Mouse (Mus musculus) liver, embryonic 14.5 days (tissue): Measurements from ENCODE around the gene Arl4d. TPM values are rescaled to one million over a fixed set of nuclear protein-coding genes. Genes with fewer than 3 reads are reported as not detected.
"Not testable (repeated sequence)": the region's sequence is repeated elsewhere in the genome, so short reads cannot be mapped to it uniquely, and the experiment has no call there.

Source experiments
- ATAC-seq: fragments of 200-750 bp; cut with Nextera tagmentation; 2 replicates; pipeline ENCODE4 v1.8.0; 2017; ENCODE audit warnings: moderate number of reproducible peaks, mild to moderate bottlenecking, moderate library complexity; ENCODE audit not compliant: insufficient read depth
- DNase-seq, 3 experiments: peaks; one replicate each; pipeline ENCODE4 v3.0.0-alpha.2; 2012 to 2013; ENCODE audit warnings: low read depth in 3 of 3, low spot score in 3 of 3
- H3K27ac ChIP-seq: fragments of 300-500 bp; sonication (generic); 2 replicates; pipeline ENCODE4 v1.5.1; 2014; ENCODE audit warnings: moderate library complexity, mild to moderate bottlenecking, control low read depth, inconsistent platforms
- H3K27me3 ChIP-seq: fragments of 300-500 bp; sonication (generic); 2 replicates; pipeline ENCODE4 v1.6.1; 2014; ENCODE audit warnings: mild to moderate bottlenecking, low read length, moderate library complexity; ENCODE audit not compliant: control insufficient read depth, insufficient read depth
- H3K36me3 ChIP-seq: fragments of 300-500 bp; sonication (generic); replicated peaks from 2 replicates; pipeline ENCODE4 v1.6.1; 2014; ENCODE audit warnings: low read depth; ENCODE audit not compliant: control insufficient read depth, insufficient read depth
- H3K4me1 ChIP-seq, 2 experiments: fragments of 200-500 bp in 1 of 2; fragments of 300-500 bp in 1 of 2; sonication (generic) in 1 of 2; replicated peaks; 2 replicates each; pipeline ENCODE4 v1.6.1; 2012 to 2014; ENCODE audit warnings: antibody characterized with exemption in 1 of 2, inconsistent platforms in 1 of 2, low read length in 1 of 2; ENCODE audit not compliant: control insufficient read depth in 2 of 2, insufficient read depth in 2 of 2
- H3K4me2 ChIP-seq: fragments of 300-500 bp; sonication (generic); 2 replicates; pipeline ENCODE4 v1.6.1; 2014; ENCODE audit warnings: low read depth, mild to moderate bottlenecking, control low read depth, moderate library complexity
- H3K4me3 ChIP-seq, 2 experiments: fragments of 200-500 bp in 1 of 2; fragments of 300-500 bp in 1 of 2; sonication (generic) in 1 of 2; 2 replicates each; pipeline ENCODE4 v1.5.1; 2012 to 2014; ENCODE audit warnings: low read depth in 2 of 2, low read length in 2 of 2, mild to moderate bottlenecking in 2 of 2, control low read depth in 1 of 2, inconsistent platforms in 1 of 2, moderate library complexity in 1 of 2; ENCODE audit not compliant: insufficient read depth in 1 of 2
- H3K9ac ChIP-seq: fragments of 300-500 bp; sonication (generic); replicated peaks from 2 replicates; pipeline ENCODE4 v1.6.1; 2014; ENCODE audit warnings: mild to moderate bottlenecking, control low read depth, moderate library complexity
- H3K9me3 ChIP-seq: fragments of 300-500 bp; sonication (generic); 2 replicates; pipeline ENCODE4 v1.6.1; 2016; ENCODE audit warnings: low read length, mixed read lengths; ENCODE audit not compliant: control insufficient read depth
- CTCF ChIP-seq: IDR thresholded peaks from 2 replicates; pipeline ENCODE4 v1.5.1; 2016; ENCODE audit warnings: antibody characterized with exemption, low read depth, control low read depth
- EP300 ChIP-seq: IDR thresholded peaks from 2 replicates; pipeline ENCODE4 v1.6.1; 2016; ENCODE audit warnings: antibody characterized with exemption, low read depth
- WGBS: fragments of 180-500 bp; shearing (Covaris S2); extraction: QIAGEN DNeasy Blood & Tissue Kit; methylation state at CpG from one replicate; pipeline ENCODE4 v1.1.7; 2014; ENCODE audit not compliant: insufficient replicate concordance; 5-methylcytosine and 5-hydroxymethylcytosine counted together
- polyA plus RNA-seq, 2 experiments: library from polyadenylated mRNA; depleted of rRNA in 1 of 2; stranded (reverse) in 1 of 2; unstranded in 1 of 2; fragments of >200 nt; fragmentation: Nextera tagmentation in 1 of 2; extraction: Ambion mirVana in 1 of 2; gene quantifications; 2 replicates each; pipeline versions ENCODE4 v1.2.1 to v1.2.3; 2012 to 2014

Gene Arl4d
- polyA plus RNA-seq, 2 experiments: 0.46 to 0.84 TPM

DNA sequence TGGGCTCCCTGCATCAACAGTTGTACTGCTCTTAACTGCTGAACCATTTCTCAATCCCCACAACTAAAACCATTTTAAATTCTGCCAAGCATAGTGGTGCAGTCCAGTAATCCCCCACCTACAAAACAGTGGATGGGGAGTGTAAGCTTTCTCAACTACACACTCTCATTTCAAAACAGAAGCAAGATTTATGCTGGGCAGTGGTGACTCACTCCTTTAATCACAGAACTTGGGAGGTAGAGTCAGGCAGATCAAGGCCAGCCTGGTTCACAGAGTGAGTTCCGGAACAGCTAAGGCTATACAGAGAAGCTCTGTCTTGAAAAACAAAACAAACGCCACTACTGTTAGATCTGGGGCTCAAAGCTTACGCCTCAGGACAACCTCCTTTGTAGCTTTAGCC is 46.7 kb upstream of the Arl4d start:
- Histone ChIP-seq H3K27me3 (no peaks in the 10 kb centered on the region), H3K4me2 (no peak overlapping the region), H3K9me3 (no peaks in the 10 kb centered on the region), H3K36me3 (no peaks in the 10 kb centered on the region), H3K9ac (no peak overlapping the region), H3K4me3 (no peak overlapping the region), H3K4me1 (peaks cover 35 to 43% of the 10 kb centered on the region in 2 experiments), H3K27ac (no peak overlapping the region)
- DNase-seq (no peak), ATAC-seq (no peak)
- WGBS: 75% methylated on average over 3 of the region's 3 CpGs
- no peak for TF ChIP-seq EP300
- no peak for TF ChIP-seq CTCF

DNA sequence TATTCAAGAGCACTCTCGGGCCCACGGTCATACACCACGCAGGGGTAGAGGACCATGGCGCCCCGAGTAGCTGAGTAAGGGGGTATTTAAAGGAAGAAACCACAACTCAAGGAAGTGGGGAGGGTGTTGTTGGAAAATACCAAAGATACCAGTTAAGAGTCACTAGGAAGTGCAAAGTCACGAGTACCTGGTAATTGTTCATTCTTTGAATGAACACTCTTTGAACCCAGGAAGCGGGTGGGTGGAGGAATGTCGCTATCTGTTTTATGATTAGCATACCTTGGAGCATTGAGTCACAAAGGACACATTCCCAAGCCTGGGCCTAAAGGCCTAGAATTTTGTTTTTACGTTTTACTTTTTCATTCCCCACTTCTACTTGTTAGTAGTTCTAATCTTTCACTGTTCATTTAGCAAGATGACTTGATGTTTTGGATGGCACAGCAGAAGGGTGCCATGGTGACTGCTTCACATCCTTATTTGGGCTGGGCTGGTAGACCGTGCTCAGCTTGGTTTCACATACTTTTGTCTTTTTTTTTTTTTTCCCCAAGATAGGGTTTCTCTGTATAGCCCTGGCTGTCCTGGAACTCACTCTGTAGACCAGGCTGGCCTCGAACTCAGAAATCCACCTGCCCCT is 45.2 kb upstream of the Arl4d start:
- H3K4me1 ChIP-seq: peaks cover 31 to 32% of the 10 kb centered on the region in 2 experiments
- DNase-seq, H3K9me3 ChIP-seq, H3K36me3 ChIP-seq, ATAC-seq, H3K27ac ChIP-seq, H3K27me3 ChIP-seq, H3K4me2 ChIP-seq, H3K9ac ChIP-seq, H3K4me3 ChIP-seq: not testable (repeated sequence)
- WGBS: 63% methylated on average over 11 of the region's 11 CpGs

DNA sequence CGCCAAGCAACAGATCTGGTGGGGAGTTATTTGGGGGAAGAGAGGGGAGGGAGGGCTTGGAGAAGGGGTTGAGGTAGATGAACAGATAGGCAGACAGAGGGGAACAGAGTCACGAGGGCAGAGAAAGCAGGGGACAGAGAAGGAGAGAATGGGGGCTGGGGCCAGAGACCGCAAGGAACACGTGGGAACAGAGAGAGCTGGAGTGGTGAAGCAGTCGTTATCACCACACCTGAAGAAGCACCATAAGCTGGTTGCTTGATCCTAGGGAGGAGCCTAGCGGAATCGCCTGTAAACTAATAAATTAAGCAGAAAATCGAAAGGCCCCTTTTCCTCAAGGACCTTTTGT is 38.7 kb upstream of the Arl4d start:
- H3K4me1 ChIP-seq: peaks cover 4 to 7% of the 10 kb centered on the region in 2 experiments; a peak in 3 of 4 replicates
- no peaks in the 10 kb centered on the region for H3K27me3 ChIP-seq
- peak overlapping the region; percentile 80 for H3K9ac ChIP-seq
- no peak for DNase-seq
- no peaks in the 10 kb centered on the region for H3K9me3 ChIP-seq
- peak overlapping the region; percentile 53 to 55 for H3K4me3 ChIP-seq
- WGBS: under 1% methylated on average over 8 of the region's 8 CpGs
- H3K4me2 ChIP-seq: peak overlapping the region; percentile 65
- H3K27ac ChIP-seq: peak overlapping the region; percentile 98
- H3K36me3 ChIP-seq: no peaks in the 10 kb centered on the region
- no peak for TF ChIP-seq EP300
- no peak for TF ChIP-seq CTCF
- peak; percentile 10; the same call in 1 of the 2 replicates for ATAC-seq

DNA sequence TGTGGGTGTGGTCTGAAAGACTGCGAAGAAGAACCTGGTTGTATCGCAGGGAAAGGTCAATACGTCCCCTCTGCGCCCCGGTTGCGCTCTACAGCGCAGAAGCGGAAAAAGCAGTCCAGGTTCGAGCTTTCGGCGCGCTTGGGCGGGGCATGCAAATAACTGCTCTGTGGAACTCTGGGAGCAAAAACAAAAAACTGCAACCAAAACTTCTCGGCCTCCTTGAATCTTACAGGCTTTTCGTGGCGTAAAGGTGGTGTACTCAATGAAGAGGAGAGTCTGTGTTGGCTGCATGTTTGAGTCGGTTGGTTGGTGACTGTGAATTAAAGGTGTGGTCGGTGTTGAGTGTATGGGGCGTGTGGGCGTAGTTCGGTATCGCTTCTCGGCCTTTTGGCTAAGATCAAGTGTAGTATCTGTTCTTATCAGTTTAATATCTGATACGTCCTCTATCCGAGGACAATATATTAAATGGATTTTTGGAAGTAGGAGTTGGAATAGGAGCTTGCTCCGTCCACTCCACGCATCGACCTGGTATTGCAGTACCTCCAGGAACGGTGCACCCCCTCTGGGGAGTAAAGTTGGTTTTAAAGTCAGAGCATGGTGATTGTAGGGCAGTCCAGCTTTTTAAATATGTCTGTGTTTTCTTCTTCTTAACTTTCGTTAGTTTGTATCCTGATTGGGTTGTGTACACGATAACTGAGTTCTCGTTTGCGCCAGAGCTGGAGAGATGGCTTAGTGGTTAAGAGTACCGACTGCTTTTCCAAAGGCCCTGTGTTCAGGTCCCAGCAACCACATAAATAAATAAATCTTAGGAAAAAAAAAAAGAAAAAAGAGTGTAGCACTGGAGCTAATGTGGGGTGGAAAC is 38.1 kb upstream of the Arl4d start, which contains the start of gene Rdm1:
TSS of gene Rdm1 (plus strand) at position 201 of the 862 bp plus-strand sequence.
- Histone ChIP-seq H3K4me1 (peaks cover 4 to 7% of the 10 kb centered on the region in 2 experiments; a peak in 3 of 4 replicates), H3K9me3 (no peaks in the 10 kb centered on the region), H3K36me3 (no peaks in the 10 kb centered on the region), H3K9ac (peak within 1 kb of the TSS; percentile 80), H3K4me3 (peak within 1 kb of the TSS; percentile 53 to 64), H3K27ac (peak within 1 kb of the TSS; percentile 98), H3K27me3 (no peaks in the 10 kb centered on the region), H3K4me2 (peak within 1 kb of the TSS; percentile 65)
- peak; percentile 38 for TF ChIP-seq EP300
- no peak; the same call in 1 of the 2 replicates for TF ChIP-seq CTCF
- under 1% methylated on average over 32 of the region's 34 CpGs for WGBS
- peak; percentile 71 to 89 (median 86) for DNase-seq
- peak; percentile 90 for ATAC-seq
